Mouse (Mus musculus) cerebellum, adult 2 months (tissue): ENCODE measurements around the gene Ulk3. TPM values are rescaled to one million over a fixed set of nuclear protein-coding genes. Genes with fewer than 3 reads are reported as not detected.

Experiments used
- DNase-seq, 2 experiments: peaks; one replicate each; pipeline ENCODE4 v3.0.0; 2021
- H3K27ac ChIP-seq: fragments of 200-500 bp; 2 replicates; pipeline ENCODE4 v1.5.1; 2012; ENCODE audit warnings: low read length, control low read depth, inconsistent platforms; ENCODE audit not compliant: insufficient read depth
- H3K27me3 ChIP-seq: fragments of 200-500 bp; 2 replicates; pipeline ENCODE4 v1.6.1; 2012; ENCODE audit warnings: inconsistent platforms, mild to moderate bottlenecking, low read length, moderate library complexity; ENCODE audit not compliant: control insufficient read depth, insufficient read depth
- H3K4me1 ChIP-seq: fragments of 200-500 bp; 2 replicates; pipeline ENCODE4 v1.6.1; 2011; ENCODE audit warnings: low read length; ENCODE audit not compliant: control insufficient read depth, insufficient read depth
- H3K4me3 ChIP-seq: fragments of 200-500 bp; replicated peaks from 2 replicates; pipeline ENCODE3; 2011; ENCODE audit warnings: mild to moderate bottlenecking, low read depth, low read length, control low read depth; ENCODE audit not compliant: insufficient read depth
- CTCF ChIP-seq: fragments of 200-500 bp; IDR thresholded peaks from 2 replicates; pipeline ENCODE4 v1.5.1; 2011; ENCODE audit warnings: low read depth, mild to moderate bottlenecking, control low read depth, low read length, moderate library complexity, borderline replicate concordance; ENCODE audit not compliant: insufficient read depth
- POLR2A ChIP-seq: fragments of 200-500 bp; IDR thresholded peaks from 2 replicates; pipeline ENCODE4 v1.6.1; 2011; ENCODE audit warnings: low read length, control low read depth, borderline replicate concordance; ENCODE audit not compliant: insufficient read depth
- WGBS: fragments of 180-500 bp; shearing (Covaris S2); methylation state at CpG from one replicate; pipeline ENCODE4 v1.1.7; 2018; 5-methylcytosine and 5-hydroxymethylcytosine counted together
- polyA plus RNA-seq: library from polyadenylated mRNA; depleted of rRNA; stranded (reverse); fragments of >200 nt; gene quantifications from 2 replicates; pipeline ENCODE4 v1.2.3, GENCODE M21; 2012

Gene Ulk3
- polyA plus RNA-seq, 1 experiment = 39.5 TPM

- Histone ChIP-seq H3K27ac (no peak overlapping the region), H3K4me3 (no peak overlapping the region), H3K4me1 (no peaks in the 10 kb centered on the region), H3K27me3 (no peaks in the 10 kb centered on the region)
- WGBS = 88% methylated on average over 6 of the region's 6 CpGs
- TF ChIP-seq POLR2A (no peak), CTCF (no peak)
- no peak for DNase-seq
These were observed 12.0 kb upstream of the Ulk3 start for GRCm38 (mm10) chr9:57577144-57577849.

- WGBS = 86% methylated on average over 3 of the region's 3 CpGs
- H3K4me3 ChIP-seq = no peak overlapping the region
- H3K27me3 ChIP-seq = no peaks in the 10 kb centered on the region
- no peak overlapping the region for H3K27ac ChIP-seq
- no peaks in the 10 kb centered on the region for H3K4me1 ChIP-seq
- DNase-seq = no peak
- TF ChIP-seq POLR2A (no peak), CTCF (no peak)
These were observed 4.3 kb upstream of the Ulk3 start for GRCm38 (mm10) chr9:57584991-57585390.

- WGBS = 51% methylated on average over 5 of the region's 5 CpGs
- no peaks in the 10 kb centered on the region for H3K27me3 ChIP-seq
- peaks cover 6% of the 10 kb centered on the region; the same call in 1 of the 2 replicates for H3K4me1 ChIP-seq
- TF ChIP-seq CTCF = peak; percentile 39; the same call in 1 of the 2 replicates
- TF ChIP-seq POLR2A = no peak
- H3K27ac ChIP-seq = no peak overlapping the region
- H3K4me3 ChIP-seq = peak overlapping the region; percentile 1
- no peak for DNase-seq
These were observed 1.5 kb downstream of the Ulk3 start for GRCm38 (mm10) chr9:57590726-57591125.

GRCm38 (mm10) chr9:57593454-57594173 is 4.4 kb downstream of the Ulk3 start:
- TF ChIP-seq POLR2A (no peak), CTCF (no peak)
- DNase-seq = no peak
- no peak overlapping the region for H3K27ac ChIP-seq
- H3K4me1 ChIP-seq = peaks cover 6% of the 10 kb centered on the region; the same call in 1 of the 2 replicates
- no peak overlapping the region for H3K4me3 ChIP-seq
- WGBS = 44% methylated on average over 12 of the region's 12 CpGs
- no peaks in the 10 kb centered on the region for H3K27me3 ChIP-seq

- no peaks in the 10 kb centered on the region for H3K27me3 ChIP-seq
- H3K27ac ChIP-seq = no peak overlapping the region
- peaks cover 6% of the 10 kb centered on the region; the same call in 1 of the 2 replicates for H3K4me1 ChIP-seq
- no peak for DNase-seq
- 40% methylated on average over 9 of the region's 9 CpGs for WGBS
- TF ChIP-seq POLR2A (no peak), CTCF (no peak)
- H3K4me3 ChIP-seq = no peak overlapping the region
These were observed 4.9 kb downstream of the Ulk3 start for GRCm38 (mm10) chr9:57594174-57594509.

GRCm38 (mm10) chr9:57597265-57597664 is 8.0 kb downstream of the Ulk3 start:
- Histone ChIP-seq H3K4me3 (no peak overlapping the region), H3K27me3 (no peaks in the 10 kb centered on the region), H3K4me1 (peaks cover 6% of the 10 kb centered on the region; the same call in 1 of the 2 replicates), H3K27ac (no peak overlapping the region)
- TF ChIP-seq POLR2A = no peak
- TF ChIP-seq CTCF = no peak
- 88% methylated on average over 8 of the region's 8 CpGs for WGBS
- DNase-seq = no peak

GRCm38 (mm10) chr9:57597929-57598382 is 8.7 kb downstream of the Ulk3 start:
- no peak overlapping the region for H3K27ac ChIP-seq
- WGBS = 40% methylated on average over 4 of the region's 4 CpGs
- no peak for DNase-seq
- TF ChIP-seq POLR2A (no peak), CTCF (no peak)
- H3K4me1 ChIP-seq = peaks cover 6% of the 10 kb centered on the region; the same call in 1 of the 2 replicates
- H3K27me3 ChIP-seq = no peaks in the 10 kb centered on the region
- H3K4me3 ChIP-seq = no peak overlapping the region
